10 mouse cellular contexts compared by ENCODE assay signal in the genomic region with DNA sequence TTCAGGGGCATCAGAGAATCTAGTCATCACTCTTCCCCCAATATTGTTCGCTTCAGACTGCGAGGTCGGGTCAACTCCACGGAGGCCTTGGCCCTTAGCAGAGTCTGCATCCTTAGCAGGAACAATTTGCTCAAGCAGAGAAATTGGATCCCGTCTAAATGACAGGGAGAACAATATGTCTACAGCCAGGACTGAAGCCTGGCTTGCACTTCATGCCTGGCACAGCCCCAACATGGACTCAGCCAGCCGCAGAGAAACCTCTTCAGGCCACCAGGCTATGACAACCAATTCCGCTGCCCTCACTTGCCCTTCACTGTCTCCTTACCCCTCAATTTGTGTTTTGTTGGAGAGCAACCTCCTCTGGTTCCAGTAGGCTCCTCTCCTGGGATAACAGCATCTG.
DNase-seq lines count a peak whose midpoint lies in the region; ATAC-seq and TF ChIP-seq lines count a peak whose summit lies in the region.
"Had no signal": no experiment of that assay in that cellular context is flagged by ENCODE, and none has a peak within 500 bp of the region (broad histone marks: within the 10 kb centered on the region; RNA-seq: fewer than 3 reads in every experiment).

No protein-coding gene starts in this region.

- no peaks in the 10 kb centered on the region for H3K4me1 ChIP-seq in kidney, postnatal 0 days (replicated peaks; ENCODE audit: insufficient read depth, low read length)
- H3K4me1 ChIP-seq in kidney, embryonic 15.5 days = peaks cover 9% of the 10 kb centered on the region; the same call in 1 of the 2 replicates
- no peaks in the 10 kb centered on the region; the same call in 1 of the 2 replicates for H3K4me1 ChIP-seq in bone marrow, adult 2 months (ENCODE audit: control insufficient read depth, insufficient read depth, low read length)
- H3K4me1 ChIP-seq in lung, embryonic 14.5 days (ENCODE audit: insufficient read depth) = peaks cover 7% of the 10 kb centered on the region; the same call in 1 of the 2 replicates
- no peaks in the 10 kb centered on the region for H3K4me1 ChIP-seq in midbrain, embryonic 16.5 days (ENCODE audit: control insufficient read depth, insufficient read depth, low read length)
- peaks cover 19% of the 10 kb centered on the region for H3K4me1 ChIP-seq in hindbrain, embryonic 13.5 days (replicated peaks)

- TF ChIP-seq CTCF in kidney, postnatal 0 days (IDR thresholded peaks at IDR 0.05; ENCODE audit: low read depth) = no peak
- TF ChIP-seq CTCF in bone marrow, adult 2 months (IDR thresholded peaks at IDR 0.05; ENCODE audit: control insufficient read depth, insufficient read depth, low read length) = no peak
- TF ChIP-seq CTCF in lung, embryonic 14.5 days (IDR thresholded peaks at IDR 0.05; ENCODE audit: low read depth) = no peak

- H3K4me2 ChIP-seq in kidney, postnatal 0 days (ENCODE audit: low read length) = no peak overlapping the region
- H3K4me2 ChIP-seq in kidney, embryonic 15.5 days = no peak overlapping the region
- no peak overlapping the region for H3K4me2 ChIP-seq in lung, embryonic 14.5 days
- H3K4me2 ChIP-seq in midbrain, embryonic 16.5 days (ENCODE audit: low read length) = no peak overlapping the region
- no peak overlapping the region for H3K4me2 ChIP-seq in hindbrain, embryonic 13.5 days
- H3K4me2 ChIP-seq: hindbrain, embryonic 15.5 days had no signal

- no peaks in the 10 kb centered on the region for H3K27me3 ChIP-seq in kidney, postnatal 0 days (ENCODE audit: insufficient read depth, low read length)
- no peaks in the 10 kb centered on the region for H3K27me3 ChIP-seq in kidney, embryonic 15.5 days
- H3K27me3 ChIP-seq in lung, embryonic 14.5 days (ENCODE audit: insufficient read depth, low read length) = no peaks in the 10 kb centered on the region
- no peaks in the 10 kb centered on the region for H3K27me3 ChIP-seq in midbrain, embryonic 16.5 days (ENCODE audit: control insufficient read depth, insufficient read depth, low read depth, low read length)
- H3K27me3 ChIP-seq in hindbrain, embryonic 13.5 days = no peaks in the 10 kb centered on the region
- H3K27me3 ChIP-seq: hindbrain, embryonic 15.5 days had no signal

- no peak overlapping the region for H3K27ac ChIP-seq in kidney, postnatal 0 days
- H3K27ac ChIP-seq in kidney, embryonic 15.5 days = no peak overlapping the region
- peak overlapping the region; percentile 10; the same call in 1 of the 2 replicates for H3K27ac ChIP-seq in bone marrow, adult 2 months (ENCODE audit: control insufficient read depth, insufficient read depth, low read depth, low read length, poor library complexity)
- peak overlapping the region; percentile 27; the same call in 1 of the 2 replicates for H3K27ac ChIP-seq in lung, embryonic 14.5 days (ENCODE audit: low read depth)
- H3K27ac ChIP-seq in midbrain, embryonic 16.5 days (ENCODE audit: low read length) = no peak overlapping the region
- H3K27ac ChIP-seq in hindbrain, embryonic 13.5 days = no peak overlapping the region
- H3K27ac ChIP-seq: hindbrain, embryonic 15.5 days had no signal

- TF ChIP-seq POLR2A in bone marrow, adult 2 months (IDR thresholded peaks at IDR 0.05; ENCODE audit: borderline replicate concordance, control insufficient read depth, low read depth, low read length) = no peak

- H3K4me3 ChIP-seq in kidney, postnatal 0 days (replicated peaks; ENCODE audit: low read depth, low read length) = no peak overlapping the region
- no peak overlapping the region for H3K4me3 ChIP-seq in kidney, embryonic 15.5 days (replicated peaks)
- no peak overlapping the region for H3K4me3 ChIP-seq in bone marrow, adult 2 months (replicated peaks; ENCODE audit: control insufficient read depth, low read depth, low read length)
- no peak overlapping the region for H3K4me3 ChIP-seq in lung, embryonic 14.5 days (ENCODE audit: low read depth, low read length)
- H3K4me3 ChIP-seq in midbrain, embryonic 16.5 days (ENCODE audit: low read depth, low read length) = no peak overlapping the region
- H3K4me3 ChIP-seq in hindbrain, embryonic 13.5 days = no peak overlapping the region
- H3K4me3 ChIP-seq: hindbrain, embryonic 15.5 days had no signal

- no peaks in the 10 kb centered on the region for H3K9me3 ChIP-seq in kidney, postnatal 0 days (replicated peaks; ENCODE audit: low read length)
- no peaks in the 10 kb centered on the region for H3K9me3 ChIP-seq in kidney, embryonic 15.5 days (replicated peaks)
- no peaks in the 10 kb centered on the region for H3K9me3 ChIP-seq in lung, embryonic 14.5 days (ENCODE audit: low read depth, low read length)
- H3K9me3 ChIP-seq in midbrain, embryonic 16.5 days (replicated peaks; ENCODE audit: control insufficient read depth, low read length, poor library complexity, severe bottlenecking) = no peaks in the 10 kb centered on the region
- no peaks in the 10 kb centered on the region for H3K9me3 ChIP-seq in hindbrain, embryonic 13.5 days
- H3K9me3 ChIP-seq: hindbrain, embryonic 15.5 days had no signal

- DNase-seq in kidney, postnatal 0 days (ENCODE audit: low spot score) = peak; percentile 38
- peak; percentile 73 to 82 for DNase-seq in cerebellum, postnatal 25 days
- DNase-seq in lung, embryonic 14.5 days = peak; percentile 79
- DNase-seq in left cerebral cortex, adult 8-10 months (ENCODE audit: low spot score in 2 of 2) = no peak
- DNase-seq: thymus, postnatal 25 days had no signal

- no peak overlapping the region for H3K9ac ChIP-seq in kidney, postnatal 0 days (ENCODE audit: low read depth, low read length)
- no peak overlapping the region for H3K9ac ChIP-seq in kidney, embryonic 15.5 days
- H3K9ac ChIP-seq in lung, embryonic 14.5 days = no peak overlapping the region
- no peak overlapping the region for H3K9ac ChIP-seq in midbrain, embryonic 16.5 days (ENCODE audit: low read depth, low read length)
- no peak overlapping the region for H3K9ac ChIP-seq in hindbrain, embryonic 13.5 days
- H3K9ac ChIP-seq: hindbrain, embryonic 15.5 days had no signal

- ATAC-seq in kidney, postnatal 0 days (replicated peaks; ENCODE audit: low FRiP score, low read depth) = no peak
- no peak for ATAC-seq in kidney, embryonic 15.5 days (replicated peaks; ENCODE audit: low FRiP score)
- ATAC-seq in lung, embryonic 14.5 days (ENCODE audit: insufficient read depth) = no peak
- no peak for ATAC-seq in midbrain, embryonic 16.5 days
- ATAC-seq in hindbrain, embryonic 13.5 days (ENCODE audit: low FRiP score) = no peak

- WGBS in kidney, postnatal 0 days = 35% methylated on average over 7 of the region's 7 CpGs
- WGBS in kidney, embryonic 15.5 days = 49% methylated on average over 7 of the region's 7 CpGs
- WGBS in bone marrow, adult 2 months = 86% methylated on average over 7 of the region's 7 CpGs
- WGBS in lung, embryonic 14.5 days = 42% methylated on average over 7 of the region's 7 CpGs
- 56% methylated on average over 7 of the region's 7 CpGs for WGBS in midbrain, embryonic 16.5 days
- WGBS in hindbrain, embryonic 13.5 days = 44% methylated on average over 7 of the region's 7 CpGs

- H3K36me3 ChIP-seq in kidney, postnatal 0 days (ENCODE audit: insufficient read depth, low read length) = no peaks in the 10 kb centered on the region
- H3K36me3 ChIP-seq in kidney, embryonic 15.5 days = no peaks in the 10 kb centered on the region
- no peaks in the 10 kb centered on the region for H3K36me3 ChIP-seq in lung, embryonic 14.5 days (ENCODE audit: insufficient read depth)
- no peaks in the 10 kb centered on the region for H3K36me3 ChIP-seq in midbrain, embryonic 16.5 days (ENCODE audit: control insufficient read depth, insufficient read depth, low read length)
- H3K36me3 ChIP-seq in hindbrain, embryonic 13.5 days = no peaks in the 10 kb centered on the region
- H3K36me3 ChIP-seq: hindbrain, embryonic 15.5 days had no signal

Comparison
In these comparisons a context has a peak if more than half of its experiments do, and no peak if none do; other contexts are left out.
1. DNase-seq: peak in kidney, postnatal 0 days (single experiment), cerebellum, postnatal 25 days (2 of 2) and lung, embryonic 14.5 days (single experiment); none in left cerebral cortex, adult 8-10 months (0 of 2).
2. H3K27ac ChIP-seq: peak in bone marrow, adult 2 months (single experiment) and lung, embryonic 14.5 days (single experiment); none in kidney, postnatal 0 days (single experiment), kidney, embryonic 15.5 days (single experiment), midbrain, embryonic 16.5 days (single experiment) and hindbrain, embryonic 13.5 days (single experiment).